Mouse (Mus musculus) C2C12 (cell line): ENCODE data around the gene Rfng. TPM values are rescaled to one million over a fixed set of nuclear protein-coding genes. Genes with fewer than 3 reads are reported as not detected.
A peak's percentile ranks its signal among the peaks of the same experiment; 100 is the strongest.
"Not testable (repeated sequence)": the region's sequence is repeated elsewhere in the genome, so short reads cannot be mapped to it uniquely, and the experiment has no call there.

Experiments
- H3K27me3 ChIP-seq: one replicate; pipeline ENCODE4 v1.6.1; 2011; ENCODE audit not compliant: control insufficient read depth, insufficient read depth, insufficient read length
- H3K36me3 ChIP-seq: one replicate; pipeline ENCODE4 v1.6.1; 2011; ENCODE audit not compliant: control insufficient read depth, insufficient read depth
- H3K4me3 ChIP-seq: one replicate; pipeline ENCODE4 v1.5.1; 2011; ENCODE audit warnings: mild to moderate bottlenecking, control low read depth; ENCODE audit not compliant: poor library complexity, insufficient read depth, severe bottlenecking
- H3K79me2 ChIP-seq: one replicate; pipeline ENCODE4 v1.6.1; 2011; ENCODE audit not compliant: control insufficient read depth, insufficient read depth
- H3K79me3 ChIP-seq: one replicate; pipeline ENCODE4 v1.6.1; 2011; ENCODE audit warnings: low read depth, control low read depth
- H3ac ChIP-seq: one replicate; pipeline ENCODE3; 2011; ENCODE audit warnings: low read depth; ENCODE audit not compliant: control insufficient read depth, insufficient read length
- CEBPB ChIP-seq: IDR thresholded peaks from one replicate; pipeline ENCODE4 v1.6.1; 2011; ENCODE audit warnings: low read depth, mild to moderate bottlenecking, control low read depth, moderate library complexity
- CTCF ChIP-seq: IDR thresholded peaks from one replicate; pipeline ENCODE4 v1.5.1; 2011; ENCODE audit not compliant: control insufficient read depth, insufficient read depth, insufficient read length
- FOSL1 ChIP-seq: IDR thresholded peaks from one replicate; pipeline ENCODE4 v1.8.0; 2011; ENCODE audit warnings: mild to moderate bottlenecking, low read length; ENCODE audit not compliant: poor library complexity, insufficient read depth, severe bottlenecking
- MAX ChIP-seq: IDR thresholded peaks from one replicate; pipeline ENCODE4 v1.6.1; 2011; ENCODE audit warnings: mild to moderate bottlenecking, control low read depth
- MYOD1 ChIP-seq: IDR thresholded peaks from one replicate; pipeline ENCODE4 v1.6.1; 2011; ENCODE audit warnings: low read depth; ENCODE audit not compliant: control insufficient read depth, insufficient read length
- MYOG ChIP-seq: IDR thresholded peaks from one replicate; pipeline ENCODE4 v1.6.1; 2011; ENCODE audit not compliant: control insufficient read depth, insufficient read length; ENCODE audit errors: extremely low read depth
- USF1 ChIP-seq: IDR thresholded peaks from one replicate; pipeline ENCODE4 v1.6.1; 2011; ENCODE audit warnings: low read depth, mild to moderate bottlenecking, control low read depth, moderate library complexity
- polyA plus RNA-seq: library from polyadenylated mRNA; unstranded; fragments of >200 nt; fragmentation: generic; extraction: Trizol; gene quantifications from one replicate; pipeline ENCODE4 v1.2.1, GENCODE M21; 2012; ENCODE audit warnings: missing spikeins

The Rfng gene
- polyA plus RNA-seq, 1 experiment, result 17.6 TPM

GRCm38 (mm10) chr11:120773463-120774190, 10.4 kb downstream of the Rfng start:
- peak; percentile 44 for TF ChIP-seq FOSL1
- no peak for TF ChIP-seq MYOG
- no peaks in the 10 kb centered on the region for H3K36me3 ChIP-seq
- H3K79me3 ChIP-seq, result no peaks in the 10 kb centered on the region
- H3K4me3 ChIP-seq, result no peak overlapping the region
- H3ac ChIP-seq, result no peak overlapping the region
- no peaks in the 10 kb centered on the region for H3K79me2 ChIP-seq
- no peaks in the 10 kb centered on the region for H3K27me3 ChIP-seq

GRCm38 (mm10) chr11:120772749-120773148, 11.3 kb downstream of the Rfng start:
- Histone ChIP-seq H3K27me3 (no peaks in the 10 kb centered on the region), H3K4me3 (no peak overlapping the region), H3K79me3 (no peaks in the 10 kb centered on the region), H3ac (no peak overlapping the region), H3K36me3 (no peaks in the 10 kb centered on the region), H3K79me2 (no peaks in the 10 kb centered on the region)
- TF ChIP-seq CEBPB, result no peak
- TF ChIP-seq MYOG, result no peak
- TF ChIP-seq MYOD1, result no peak
- no peak for TF ChIP-seq CTCF
- no peak for TF ChIP-seq USF1
- no peak for TF ChIP-seq FOSL1
- no peak for TF ChIP-seq MAX

DNA sequence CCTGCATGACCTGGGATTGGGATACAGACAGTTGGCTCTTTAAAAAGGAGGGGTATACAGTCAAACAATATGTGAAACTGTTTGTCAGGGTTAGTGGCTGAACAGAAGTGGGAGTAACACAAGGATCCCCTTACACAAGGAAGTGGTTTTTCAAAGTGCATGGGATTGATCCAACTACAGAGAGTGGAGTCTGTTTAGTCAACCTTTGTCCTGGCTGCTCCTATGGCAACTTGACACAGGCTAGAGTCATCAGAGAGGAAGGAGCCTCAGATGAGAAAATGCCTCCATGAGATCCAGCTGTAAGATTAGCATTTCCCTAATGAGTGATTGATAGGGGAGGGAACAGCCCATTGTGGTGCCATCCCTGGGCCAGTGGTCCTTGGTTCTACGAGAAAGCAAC, 15.8 kb downstream of the Rfng start:
- no peak overlapping the region for H3ac ChIP-seq
- no peak overlapping the region for H3K4me3 ChIP-seq
- H3K79me3 ChIP-seq, result no peaks in the 10 kb centered on the region
- no peaks in the 10 kb centered on the region for H3K27me3 ChIP-seq
- TF ChIP-seq MAX (no peak), CEBPB (no peak), MYOD1 (no peak), MYOG (no peak), USF1 (no peak)
- H3K36me3 ChIP-seq, result no peaks in the 10 kb centered on the region
- H3K79me2 ChIP-seq, result no peaks in the 10 kb centered on the region

GRCm38 (mm10) chr11:120767023-120767422, 17.0 kb downstream of the Rfng start:
- not testable (repeated sequence) for H3K79me2 ChIP-seq, H3ac ChIP-seq, H3K4me3 ChIP-seq, H3K27me3 ChIP-seq, H3K79me3 ChIP-seq, H3K36me3 ChIP-seq

DNA sequence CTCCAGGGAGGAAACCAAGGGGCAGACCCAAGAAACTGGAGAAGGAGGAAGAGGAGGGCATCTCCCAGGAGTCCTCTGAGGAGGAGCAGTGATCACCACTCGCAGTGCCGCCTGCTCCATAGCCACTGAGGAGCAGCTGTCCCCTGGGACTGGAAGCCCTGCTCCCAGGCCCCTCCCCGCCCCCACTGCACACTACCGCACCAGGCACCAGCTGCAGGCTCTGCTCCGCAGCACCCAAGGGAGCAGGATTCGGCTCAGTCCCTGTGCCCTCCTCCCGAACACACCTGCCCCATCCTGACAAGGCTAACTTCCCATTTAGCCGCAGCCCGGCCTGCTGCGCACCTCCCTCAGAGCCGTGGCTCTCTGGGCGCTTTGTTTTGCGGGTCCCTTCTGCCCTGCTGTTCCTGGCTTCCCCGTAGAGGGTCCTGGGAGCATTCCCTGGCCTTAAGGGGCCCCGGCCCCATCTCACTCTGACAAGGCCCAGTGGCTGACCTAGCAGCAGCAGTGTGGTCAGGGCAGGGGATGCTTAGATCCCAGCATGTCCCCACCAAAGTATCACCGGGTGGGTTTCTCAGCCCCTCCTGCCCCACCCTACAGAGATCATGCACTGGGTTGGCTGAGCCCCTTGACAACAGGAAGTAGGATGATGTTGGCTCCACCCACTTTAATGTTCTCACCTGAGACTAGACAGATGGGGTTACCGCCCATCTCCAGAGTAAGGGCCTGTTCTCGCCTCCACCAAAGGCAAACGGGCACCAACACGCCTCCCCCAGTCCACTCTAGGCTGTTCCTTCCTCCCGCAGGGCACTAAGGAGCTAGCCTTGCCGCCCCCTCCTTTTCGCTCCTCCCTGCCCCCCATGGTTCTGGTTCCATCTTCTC, 20.6 kb downstream of the Rfng start:
- not testable (repeated sequence) for H3K79me2 ChIP-seq, H3K27me3 ChIP-seq, H3K79me3 ChIP-seq, H3ac ChIP-seq, H3K4me3 ChIP-seq, H3K36me3 ChIP-seq

DNA sequence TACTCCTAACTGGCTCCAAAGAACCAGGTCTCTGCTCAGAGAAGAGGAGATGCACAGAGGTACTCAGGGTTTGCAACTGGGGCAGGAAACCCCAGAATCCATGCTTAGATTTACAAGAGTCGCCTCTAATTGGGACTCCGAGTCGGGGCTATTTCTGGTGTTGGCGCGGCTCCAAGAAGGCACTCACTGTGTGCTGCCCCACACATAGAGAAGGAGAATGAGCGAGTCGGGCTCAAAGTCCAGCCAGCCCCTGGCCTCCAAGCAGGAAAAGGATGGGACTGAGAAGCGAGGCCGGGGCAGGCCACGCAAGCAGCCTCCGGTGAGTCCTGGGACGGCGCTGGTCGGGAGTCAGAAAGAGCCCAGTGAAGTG, 21.4 kb downstream of the Rfng start, which contains the start of gene Hmga1b:
Gene Hmga1b, plus strand, starts transcription at position 123 of the 370 bp plus-strand sequence.
- not testable (repeated sequence) for H3ac ChIP-seq, H3K27me3 ChIP-seq, H3K79me3 ChIP-seq, H3K79me2 ChIP-seq, H3K4me3 ChIP-seq, H3K36me3 ChIP-seq
